ENCODE assay signal across 7 mouse cellular contexts in the genomic region with DNA sequence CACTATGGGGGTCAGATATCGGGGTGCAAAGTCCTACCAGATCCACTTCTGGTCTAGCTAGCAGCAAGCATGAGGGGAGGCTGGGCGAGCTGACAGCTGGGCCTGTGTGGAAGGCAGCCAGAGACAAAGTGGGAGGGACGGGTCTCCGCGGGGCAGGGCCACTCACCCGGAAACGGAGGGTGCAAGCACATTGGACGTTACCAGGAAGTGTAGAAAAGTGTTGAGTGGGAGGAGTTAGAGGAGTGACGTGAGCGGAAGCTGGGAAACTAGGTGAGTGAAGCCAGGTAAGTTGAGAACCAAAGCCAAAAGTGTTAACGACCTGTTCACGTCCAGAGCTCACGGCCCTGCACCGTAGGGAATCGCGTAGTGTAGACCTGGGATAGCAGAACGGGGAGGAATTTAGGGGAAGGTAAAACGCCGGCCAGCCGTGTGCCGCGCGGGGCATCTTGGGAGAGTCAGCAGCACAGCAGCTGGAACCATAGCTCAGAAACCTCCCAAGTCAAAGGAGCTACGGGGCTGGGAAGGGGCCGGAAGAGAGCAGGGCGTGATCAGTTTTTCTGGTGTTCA. TPM values are rescaled to one million over a fixed set of nuclear protein-coding genes. Genes with fewer than 3 reads are reported as not detected.
DNase-seq lines count a peak whose midpoint lies in the region; ATAC-seq lines count a peak whose summit lies in the region.

Gene Zfp51 (plus strand): TSS at position 237 of the 567 bp plus-strand sequence.

- peak within 1 kb of the TSS; percentile 57 for H3K4me2 ChIP-seq in embryonic facial prominence, embryonic 12.5 days (replicated peaks)
- peak within 1 kb of the TSS; percentile 53 for H3K4me2 ChIP-seq in limb, embryonic 11.5 days (ENCODE audit: low read depth, severe bottlenecking)
- H3K4me2 ChIP-seq in midbrain, embryonic 14.5 days (ENCODE audit: low read length): peak within 1 kb of the TSS; percentile 64

- H3K27me3 ChIP-seq in embryonic facial prominence, embryonic 12.5 days: no peaks in the 10 kb centered on the region
- H3K27me3 ChIP-seq in limb, embryonic 11.5 days (ENCODE audit: control insufficient read depth, insufficient read depth, low read length): no peaks in the 10 kb centered on the region
- no peaks in the 10 kb centered on the region for H3K27me3 ChIP-seq in midbrain, embryonic 14.5 days (ENCODE audit: control insufficient read depth, insufficient read depth, low read length)

- peak; percentile 87 for DNase-seq in adrenal gland, postnatal 25 days
- DNase-seq in heart, adult 11 months: peak; percentile 99
- peak; percentile 94 for DNase-seq in kidney, adult 18-20 months
- peak; percentile 89 for DNase-seq in limb, embryonic 11.5 days (ENCODE audit: low spot score)
- DNase-seq in midbrain, embryonic 14.5 days: peak; percentile 91
- peak; percentile 85 to 86 for DNase-seq in spleen, adult 18-20 months

- peak; percentile 100 for ATAC-seq in embryonic facial prominence, embryonic 12.5 days (ENCODE audit: insufficient number of reproducible peaks, insufficient read depth, low FRiP score, low TSS enrichment)
- ATAC-seq in limb, embryonic 11.5 days (ENCODE audit: insufficient number of reproducible peaks, low FRiP score, low TSS enrichment, low read depth): peak; percentile 99
- peak; percentile 99 for ATAC-seq in midbrain, embryonic 14.5 days (ENCODE audit: low FRiP score, low TSS enrichment)

- peaks cover 6% of the 10 kb centered on the region; the same call in 1 of the 2 replicates for H3K4me1 ChIP-seq in embryonic facial prominence, embryonic 12.5 days
- H3K4me1 ChIP-seq in limb, embryonic 11.5 days (ENCODE audit: control insufficient read depth, insufficient read depth, low read length): 0 out of 2 replicates have a peak, but pooled peaks cover 3% of the 10 kb centered on the region
- H3K4me1 ChIP-seq in midbrain, embryonic 14.5 days (ENCODE audit: control insufficient read depth, insufficient read depth, low read length): peaks cover 6% of the 10 kb centered on the region

- H3K27ac ChIP-seq in embryonic facial prominence, embryonic 12.5 days: peak within 1 kb of the TSS; percentile 81
- peak within 1 kb of the TSS; percentile 70; the same call in 1 of the 2 replicates for H3K27ac ChIP-seq in limb, embryonic 11.5 days (replicated peaks; ENCODE audit: low read depth, low read length)
- H3K27ac ChIP-seq in midbrain, embryonic 14.5 days (replicated peaks; ENCODE audit: low read depth, low read length): peak within 1 kb of the TSS; percentile 77

- H3K9ac ChIP-seq in embryonic facial prominence, embryonic 12.5 days: peak within 1 kb of the TSS; percentile 30; the same call in 1 of the 2 replicates
- peak within 1 kb of the TSS; percentile 64 for H3K9ac ChIP-seq in limb, embryonic 11.5 days (ENCODE audit: low read length)
- H3K9ac ChIP-seq in midbrain, embryonic 14.5 days (replicated peaks; ENCODE audit: low read length): peak within 1 kb of the TSS; percentile 52

- WGBS in embryonic facial prominence, embryonic 12.5 days: under 1% methylated on average over 26 of the region's 26 CpGs
- WGBS in limb, embryonic 11.5 days: under 1% methylated on average over 26 of the region's 26 CpGs
- under 1% methylated on average over 26 of the region's 26 CpGs for WGBS in midbrain, embryonic 14.5 days

- H3K4me3 ChIP-seq in embryonic facial prominence, embryonic 12.5 days: peak within 1 kb of the TSS; percentile 55
- peak within 1 kb of the TSS; percentile 57 for H3K4me3 ChIP-seq in limb, embryonic 11.5 days (ENCODE audit: low read depth, low read length)
- peak within 1 kb of the TSS; percentile 59 for H3K4me3 ChIP-seq in midbrain, embryonic 14.5 days (replicated peaks; ENCODE audit: low read depth, low read length)

- H3K36me3 ChIP-seq in embryonic facial prominence, embryonic 12.5 days: no peaks in the 10 kb centered on the region
- no peaks in the 10 kb centered on the region for H3K36me3 ChIP-seq in limb, embryonic 11.5 days (ENCODE audit: control insufficient read depth, insufficient read depth, low read length)
- H3K36me3 ChIP-seq in midbrain, embryonic 14.5 days (ENCODE audit: control insufficient read depth, insufficient read depth, low read length): peaks cover 6% of the 10 kb centered on the region; the same call in 1 of the 2 replicates

- no peaks in the 10 kb centered on the region for H3K9me3 ChIP-seq in embryonic facial prominence, embryonic 12.5 days
- no peaks in the 10 kb centered on the region for H3K9me3 ChIP-seq in limb, embryonic 11.5 days (ENCODE audit: control insufficient read depth, low read length)
- H3K9me3 ChIP-seq in midbrain, embryonic 14.5 days (ENCODE audit: control insufficient read depth, low read length): no peaks in the 10 kb centered on the region

RNA-seq across cellular contexts. Expression of gene Zfp51, which starts in this region (rescaled TPM):
- 8.7 and 8.8 TPM in 2 replicates for total RNA-seq in adrenal gland, postnatal 25 days (2021)
- 15.3 and 16.0 TPM in 2 replicates for polyA plus RNA-seq in embryonic facial prominence, embryonic 12.5 days (2016; fragmentation: Nextera tagmentation; extraction: Ambion mirVana)
- 16.6 and 17.2 TPM in 2 replicates for polyA plus RNA-seq in limb, embryonic 11.5 days (2014; fragmentation: Nextera tagmentation; extraction: Ambion mirVana)
- polyA plus RNA-seq in midbrain, embryonic 14.5 days (2014; fragmentation: Nextera tagmentation; extraction: Ambion mirVana): 13.9 and 17.5 TPM in 2 replicates

Comparison
In these comparisons a context has a peak if more than half of its experiments do, and no peak if none do; other contexts are left out.
1. Peak in every context shown above with its lines: DNase-seq, ATAC-seq, H3K4me3 ChIP-seq and H3K27ac ChIP-seq.